Mouse (Mus musculus): ENCODE data around the gene Apol7a.
"Not testable (repeated sequence)": the region's sequence is repeated elsewhere in the genome, so short reads cannot be mapped to it uniquely, and the experiment has no call there.

GRCm38 (mm10) chr15:77444746-77445145, 45.8 kb upstream of the Apol7a start:
- TF ChIP-seq CTCF (IDR thresholded peaks at IDR 0.05; ENCODE audit: insufficient read depth, low read length); POLR2A (IDR thresholded peaks at IDR 0.05; ENCODE audit: borderline replicate concordance, extremely low read depth, low read depth, low read length): not testable (repeated sequence)

All from lung, adult 2 months (tissue).